Mouse (Mus musculus) midbrain, embryonic 15.5 days (tissue): ENCODE results near the gene Pdlim3. TPM values are rescaled to one million over a fixed set of nuclear protein-coding genes. Genes with fewer than 3 reads are reported as not detected.
"Not testable (repeated sequence)": the region's sequence is repeated elsewhere in the genome, so short reads cannot be mapped to it uniquely, and the experiment has no call there.

Experiments used
- ATAC-seq: fragments of 200-750 bp; cut with Nextera tagmentation; replicated peaks from 2 replicates; pipeline ENCODE4 v1.8.0; 2017; ENCODE audit warnings: moderate TSS enrichment
- H3K27ac ChIP-seq: fragments of 300-500 bp; sonication (generic); 2 replicates; pipeline ENCODE4 v1.5.1; 2015; ENCODE audit warnings: mild to moderate bottlenecking, inconsistent platforms
- H3K27me3 ChIP-seq: fragments of 300-500 bp; sonication (generic); replicated peaks from 2 replicates; pipeline ENCODE4 v1.6.1; 2015; ENCODE audit warnings: inconsistent platforms
- H3K36me3 ChIP-seq: fragments of 300-500 bp; sonication (generic); replicated peaks from 2 replicates; pipeline ENCODE4 v1.6.1; 2015; ENCODE audit warnings: inconsistent platforms
- H3K4me1 ChIP-seq: fragments of 300-500 bp; sonication (generic); 2 replicates; pipeline ENCODE4 v1.6.1; 2015; ENCODE audit warnings: inconsistent platforms
- H3K4me2 ChIP-seq: fragments of 300-500 bp; sonication (generic); 2 replicates; pipeline ENCODE4 v1.6.1; 2015; ENCODE audit warnings: inconsistent platforms, mild to moderate bottlenecking, moderate library complexity
- H3K4me3 ChIP-seq: fragments of 300-500 bp; sonication (generic); 2 replicates; pipeline ENCODE4 v1.5.1; 2015; ENCODE audit warnings: mild to moderate bottlenecking, inconsistent platforms
- H3K9ac ChIP-seq: fragments of 300-500 bp; sonication (generic); 2 replicates; pipeline ENCODE4 v1.6.1; 2015; ENCODE audit warnings: mild to moderate bottlenecking, inconsistent platforms
- H3K9me3 ChIP-seq: fragments of 300-500 bp; sonication (generic); 2 replicates; pipeline ENCODE4 v1.6.1; 2016; ENCODE audit warnings: inconsistent platforms
- WGBS: fragments of 180-500 bp; shearing (Covaris S2); methylation state at CpG from one replicate; pipeline ENCODE4 v1.1.7; 2015; ENCODE audit warnings: mixed read lengths; 5-methylcytosine and 5-hydroxymethylcytosine counted together
- polyA plus RNA-seq: library from polyadenylated mRNA; unstranded; fragments of >200 nt; fragmentation: Nextera tagmentation; extraction: Ambion mirVana; gene quantifications from 2 replicates; pipeline ENCODE4 v1.2.1, GENCODE M21; 2015

Gene Pdlim3
- 21.2 and 25.9 TPM in 2 replicates for polyA plus RNA-seq

DNA sequence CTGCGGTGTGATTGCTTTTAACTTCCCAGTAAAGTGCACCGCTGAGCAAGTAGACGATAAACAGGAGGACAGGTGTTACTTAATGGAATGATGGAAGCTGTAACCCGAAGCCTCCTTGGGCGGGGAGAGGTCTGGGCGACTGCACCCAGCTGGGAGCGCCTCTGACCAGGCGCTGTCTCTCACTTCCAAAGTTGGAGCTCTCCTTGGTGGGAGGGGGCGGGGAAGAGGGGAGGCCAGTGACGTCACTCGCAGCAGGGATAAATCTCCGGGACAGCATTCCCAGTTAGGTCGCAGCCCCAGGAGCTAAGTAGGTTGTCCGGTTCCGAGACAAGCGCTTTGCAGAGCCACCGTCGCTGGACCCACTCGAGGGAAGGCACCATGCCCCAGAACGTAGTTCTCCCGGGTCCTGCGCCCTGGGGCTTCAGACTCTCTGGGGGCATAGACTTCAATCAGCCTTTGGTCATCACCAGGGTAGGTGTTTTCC, at the start of gene Pdlim3:
Pdlim3 (plus strand) TSS at position 260 of the 484 bp plus-strand sequence.
- Histone ChIP-seq H3K9ac (peak within 1 kb of the TSS; percentile 21; the same call in 1 of the 2 replicates), H3K4me1 (peaks cover 15% of the 10 kb centered on the region), H3K27ac (no peak within 1 kb of the TSS), H3K4me3 (peak within 1 kb of the TSS; percentile 38), H3K36me3 (no peaks in the 10 kb centered on the region), H3K27me3 (peaks cover 5% of the 10 kb centered on the region; the same call in 1 of the 2 replicates), H3K4me2 (peak within 1 kb of the TSS; percentile 90), H3K9me3 (no peaks in the 10 kb centered on the region)
- 2% methylated on average over 22 of the region's 22 CpGs for WGBS
- ATAC-seq = peak; percentile 75

DNA sequence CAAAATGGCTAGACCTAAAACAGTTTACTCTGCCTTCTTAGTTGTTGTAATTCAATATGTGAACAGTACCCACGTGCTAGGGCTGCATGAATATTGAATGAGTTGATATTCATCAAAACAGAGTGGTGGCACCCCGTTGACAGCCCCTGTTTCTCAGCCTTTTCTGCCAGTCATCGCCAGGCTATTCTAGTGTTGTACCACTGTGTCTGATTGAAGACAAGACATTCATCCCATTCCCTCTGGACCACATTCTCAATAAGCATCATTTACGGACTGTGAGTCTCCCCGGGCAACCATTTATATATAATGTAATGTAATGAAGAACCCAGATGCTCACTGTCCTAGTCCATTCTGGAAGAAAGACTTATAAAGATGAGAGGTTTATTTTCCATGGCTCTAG, 42.0 kb upstream of the Pdlim3 start:
- H3K4me3 ChIP-seq = no peak overlapping the region
- H3K4me2 ChIP-seq = no peak overlapping the region
- ATAC-seq = no peak
- WGBS = 61% methylated on average over 5 of the region's 5 CpGs
- H3K27me3 ChIP-seq = no peaks in the 10 kb centered on the region
- no peaks in the 10 kb centered on the region for H3K9me3 ChIP-seq
- H3K36me3 ChIP-seq = no peaks in the 10 kb centered on the region
- H3K4me1 ChIP-seq = peaks cover 6% of the 10 kb centered on the region; the same call in 1 of the 2 replicates
- H3K9ac ChIP-seq = no peak overlapping the region
- H3K27ac ChIP-seq = no peak overlapping the region

DNA sequence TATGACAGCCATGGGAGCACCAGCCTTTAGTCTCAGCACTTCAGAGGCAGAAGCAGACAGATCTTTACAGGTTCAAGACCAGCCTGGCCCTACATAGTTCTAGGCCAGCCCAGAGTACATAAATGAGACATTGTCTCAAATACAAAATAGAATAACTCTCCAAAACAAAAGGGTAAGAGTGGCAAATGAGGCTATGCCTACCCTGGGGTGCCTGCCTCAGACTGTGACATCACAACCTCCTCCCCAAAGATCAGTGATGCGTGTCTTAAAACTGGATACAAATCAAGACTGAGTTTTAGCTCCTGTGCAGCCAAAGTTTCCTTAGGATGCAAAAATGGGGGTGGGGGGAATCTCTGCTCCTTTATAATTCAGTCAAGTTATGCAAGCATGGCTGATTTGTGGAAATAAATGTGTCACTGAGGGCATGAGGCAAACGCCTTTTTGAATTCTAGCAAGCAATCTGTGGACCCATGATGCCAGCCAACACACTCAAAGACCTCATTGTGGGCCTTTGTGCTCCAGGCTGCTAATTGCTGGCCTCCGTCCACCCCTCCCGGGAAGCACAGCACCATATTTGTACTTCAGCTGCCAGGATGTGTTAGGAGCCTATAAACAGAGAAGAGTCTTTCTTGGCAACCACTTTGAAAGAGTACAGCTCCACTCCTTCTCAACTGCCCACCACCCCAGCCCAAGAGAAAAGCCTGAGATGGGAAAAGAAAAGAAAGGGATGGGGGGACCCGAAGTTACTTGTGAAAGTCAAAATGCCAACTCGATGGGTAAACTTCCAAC, 41.0 kb upstream of the Pdlim3 start:
- ATAC-seq = peak; percentile 79
- Histone ChIP-seq H3K9ac (no peak overlapping the region), H3K36me3 (no peaks in the 10 kb centered on the region), H3K4me2 (no peak overlapping the region), H3K27me3 (no peaks in the 10 kb centered on the region), H3K4me3 (no peak overlapping the region), H3K27ac (no peak overlapping the region), H3K9me3 (no peaks in the 10 kb centered on the region), H3K4me1 (peaks cover 6% of the 10 kb centered on the region; the same call in 1 of the 2 replicates)
- 58% methylated on average over 6 of the region's 6 CpGs for WGBS

DNA sequence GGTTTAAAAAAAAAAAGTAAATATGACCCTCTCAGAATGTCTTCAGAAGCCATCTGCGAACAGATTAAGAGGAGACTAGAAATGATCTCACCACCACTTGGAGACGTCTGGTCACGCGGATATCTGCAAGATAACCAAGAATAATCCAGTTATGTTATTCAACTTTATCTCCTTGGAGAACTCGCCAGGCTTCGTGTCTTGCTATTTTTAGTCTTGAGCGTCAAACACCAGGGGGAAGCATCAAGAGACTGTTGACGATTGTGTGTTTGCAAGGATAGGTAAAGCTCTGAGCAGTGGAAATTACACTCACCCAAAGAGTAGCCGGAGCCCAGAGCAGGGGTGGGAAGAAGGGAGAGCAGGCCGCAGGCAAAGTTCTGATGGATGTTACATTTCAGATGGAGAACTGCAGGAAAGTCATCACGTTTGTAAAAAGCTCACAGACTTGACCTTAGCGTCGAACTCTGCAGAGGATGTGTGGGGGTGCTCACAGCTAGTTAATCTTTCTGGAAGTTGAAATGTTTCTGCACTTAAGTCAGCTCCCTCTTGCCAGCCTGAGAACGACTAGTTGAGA, 40.3 kb upstream of the Pdlim3 start:
- no peak overlapping the region for H3K27ac ChIP-seq
- no peaks in the 10 kb centered on the region for H3K36me3 ChIP-seq
- H3K4me2 ChIP-seq = no peak overlapping the region
- no peaks in the 10 kb centered on the region for H3K27me3 ChIP-seq
- 56% methylated on average over 14 of the region's 14 CpGs for WGBS
- H3K4me3 ChIP-seq = no peak overlapping the region
- H3K9ac ChIP-seq = no peak overlapping the region
- no peaks in the 10 kb centered on the region for H3K9me3 ChIP-seq
- no peak; the same call in 1 of the 2 replicates for ATAC-seq
- H3K4me1 ChIP-seq = peaks cover 6% of the 10 kb centered on the region; the same call in 1 of the 2 replicates

DNA sequence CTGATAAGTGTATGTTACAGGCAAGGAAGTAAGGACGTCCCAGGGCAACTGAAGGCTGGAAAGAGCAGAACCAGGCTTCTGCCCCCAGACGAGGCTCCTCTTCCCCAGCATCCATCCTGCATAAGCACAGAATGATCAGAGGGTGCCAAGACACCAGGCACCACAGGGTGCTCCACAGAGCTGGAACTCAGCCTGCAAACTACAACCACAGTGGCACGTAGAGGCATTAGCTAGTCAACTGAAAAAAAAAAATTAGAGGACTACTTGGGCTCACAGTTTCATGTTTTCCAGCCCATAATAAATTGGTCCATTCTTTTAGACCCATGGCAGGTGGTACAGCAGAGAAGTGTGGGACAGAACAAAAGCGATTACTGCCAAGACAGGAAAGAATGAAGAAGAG, 39.4 kb upstream of the Pdlim3 start:
- no peak overlapping the region for H3K27ac ChIP-seq
- ATAC-seq = 0 out of 2 replicates have a peak, but pooled peaks have one; percentile 22

DNA sequence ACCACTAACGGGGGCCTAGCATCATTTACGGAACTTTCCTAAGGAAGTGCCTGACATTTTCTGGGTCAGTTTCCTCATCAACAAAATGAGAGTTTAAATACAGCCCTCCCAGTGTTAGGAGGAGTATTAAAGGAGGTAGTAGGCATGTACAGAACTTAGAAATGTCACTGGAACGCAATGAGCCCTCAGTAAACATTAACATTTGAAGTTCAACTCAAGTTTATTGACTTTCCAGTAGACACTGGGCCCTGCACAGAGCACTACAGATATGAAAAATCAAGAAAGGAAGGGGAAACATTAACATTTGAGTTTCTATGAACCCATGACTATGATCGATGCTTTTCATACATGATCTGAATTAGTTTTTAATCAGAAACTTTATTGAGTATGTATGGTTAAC, 30.1 kb upstream of the Pdlim3 start:
- H3K4me1 ChIP-seq = peaks cover 3% of the 10 kb centered on the region; the same call in 1 of the 2 replicates
- no peak overlapping the region for H3K27ac ChIP-seq
- no peaks in the 10 kb centered on the region for H3K27me3 ChIP-seq
- no peak overlapping the region for H3K9ac ChIP-seq
- ATAC-seq = no peak
- no peaks in the 10 kb centered on the region for H3K36me3 ChIP-seq
- H3K9me3 ChIP-seq = no peaks in the 10 kb centered on the region
- H3K4me2 ChIP-seq = no peak overlapping the region
- WGBS = 92% methylated on average over 4 of the region's 4 CpGs
- H3K4me3 ChIP-seq = no peak overlapping the region

More for the DNA sequence above, 39.4 kb upstream of the Pdlim3 start:
- H3K36me3 ChIP-seq = no peaks in the 10 kb centered on the region
- no peak overlapping the region for H3K9ac ChIP-seq
- 64% methylated on average over 4 of the region's 4 CpGs for WGBS
- H3K4me2 ChIP-seq = no peak overlapping the region
- no peak overlapping the region for H3K4me3 ChIP-seq
- H3K4me1 ChIP-seq = peaks cover 6% of the 10 kb centered on the region; the same call in 1 of the 2 replicates
- no peaks in the 10 kb centered on the region for H3K27me3 ChIP-seq
- H3K9me3 ChIP-seq = no peaks in the 10 kb centered on the region

DNA sequence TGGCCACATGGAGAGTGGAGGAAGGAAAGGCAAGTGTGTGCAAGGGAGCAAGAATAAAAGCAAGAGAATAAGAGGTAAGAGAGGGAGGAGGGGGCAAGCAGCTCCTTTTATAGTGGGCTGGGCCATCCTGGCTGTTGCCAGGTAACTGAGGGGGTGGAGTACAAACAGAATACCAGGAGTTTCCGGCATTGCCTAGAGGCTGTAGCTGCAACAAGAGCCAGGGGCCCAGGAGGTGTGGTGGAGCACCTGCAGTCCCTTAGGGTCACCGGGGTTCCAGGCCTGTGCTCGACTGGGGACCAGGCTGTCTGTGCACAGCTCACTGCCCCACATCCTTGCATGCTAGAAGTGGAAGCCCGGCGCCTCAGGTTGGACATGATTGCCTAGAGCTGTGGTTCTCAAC, 27.5 kb upstream of the Pdlim3 start:
- no peaks in the 10 kb centered on the region for H3K36me3 ChIP-seq
- no peak overlapping the region for H3K9ac ChIP-seq
- no peak overlapping the region for H3K4me2 ChIP-seq
- WGBS = 49% methylated on average over 5 of the region's 5 CpGs
- H3K27ac ChIP-seq = no peak overlapping the region
- no peak overlapping the region for H3K4me3 ChIP-seq
- H3K9me3 ChIP-seq = no peaks in the 10 kb centered on the region
- no peaks in the 10 kb centered on the region for H3K27me3 ChIP-seq
- peaks cover 3% of the 10 kb centered on the region; the same call in 1 of the 2 replicates for H3K4me1 ChIP-seq
- ATAC-seq = no peak

DNA sequence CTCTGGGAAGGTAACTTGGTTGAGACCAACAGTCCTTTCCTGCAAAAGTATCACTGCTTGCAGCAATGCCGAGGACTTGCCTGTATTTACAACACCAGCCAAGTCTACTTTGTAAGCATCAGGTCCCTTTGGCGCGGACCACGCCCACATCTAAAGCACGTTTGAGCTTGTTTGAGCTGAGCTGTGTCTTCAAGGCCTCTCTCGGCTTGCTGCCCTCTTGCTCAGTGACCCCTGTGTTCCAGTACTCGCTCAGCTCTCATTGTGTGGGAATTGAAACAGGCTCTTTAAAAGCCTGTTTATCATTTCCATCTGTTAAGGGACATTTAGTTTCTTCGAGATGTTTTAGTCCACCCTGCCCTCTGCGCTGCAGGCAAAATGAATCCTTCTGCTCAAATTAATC, 26.9 kb upstream of the Pdlim3 start:
- Histone ChIP-seq H3K4me2 (no peak overlapping the region), H3K36me3 (no peaks in the 10 kb centered on the region), H3K4me1 (peaks cover 3% of the 10 kb centered on the region; the same call in 1 of the 2 replicates), H3K4me3 (no peak overlapping the region), H3K9me3 (no peaks in the 10 kb centered on the region), H3K9ac (no peak overlapping the region), H3K27me3 (no peaks in the 10 kb centered on the region), H3K27ac (no peak overlapping the region)
- 41% methylated on average over 9 of the region's 9 CpGs for WGBS
- ATAC-seq = no peak

DNA sequence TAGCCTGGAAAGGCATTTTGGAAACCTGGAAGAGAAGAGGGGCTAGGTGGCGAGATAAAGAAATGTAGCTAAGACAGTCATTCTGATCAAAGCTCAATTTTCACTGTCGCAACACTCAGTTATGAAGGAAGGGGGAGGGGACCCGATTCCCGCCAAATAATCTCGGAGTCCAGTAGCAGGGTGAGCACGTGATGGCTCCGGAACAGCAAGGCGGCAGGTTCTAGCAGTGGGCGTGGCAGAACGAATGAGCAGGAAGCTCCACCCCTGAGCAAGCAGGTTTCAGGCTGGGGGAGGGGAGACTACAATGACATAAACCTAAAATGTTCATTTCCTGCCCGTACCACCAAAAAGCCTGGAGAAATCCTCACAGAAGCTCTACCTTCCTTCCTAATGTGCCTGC, 13.7 kb upstream of the Pdlim3 start:
- not testable (repeated sequence) for H3K36me3 ChIP-seq, H3K9me3 ChIP-seq, ATAC-seq, H3K4me3 ChIP-seq, H3K4me2 ChIP-seq, H3K27ac ChIP-seq, H3K27me3 ChIP-seq, H3K9ac ChIP-seq
- peaks cover 11% of the 10 kb centered on the region for H3K4me1 ChIP-seq
- 88% methylated on average over 11 of the region's 11 CpGs for WGBS

DNA sequence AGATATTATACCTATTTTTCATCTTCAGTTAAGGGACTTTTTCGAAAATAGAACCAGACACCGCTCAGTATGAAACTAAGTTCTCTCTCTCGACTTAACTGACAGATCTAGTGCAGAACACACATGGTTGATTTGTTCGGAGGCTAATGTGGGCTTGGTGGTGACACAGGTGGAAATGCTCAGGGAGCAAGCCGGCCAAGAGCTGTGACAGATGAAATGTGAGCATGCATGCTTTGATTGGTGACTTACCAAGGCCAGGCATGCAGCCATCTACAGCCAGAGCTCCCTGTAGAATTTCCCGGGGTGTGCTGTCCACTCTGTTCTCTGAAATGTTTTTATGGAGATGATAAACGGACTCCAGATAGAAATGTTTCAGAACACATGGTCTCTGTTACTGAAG, 13.2 kb upstream of the Pdlim3 start:
- H3K9ac ChIP-seq = no peak overlapping the region
- peaks cover 11% of the 10 kb centered on the region for H3K4me1 ChIP-seq
- no peaks in the 10 kb centered on the region for H3K36me3 ChIP-seq
- ATAC-seq = no peak
- H3K9me3 ChIP-seq = no peaks in the 10 kb centered on the region
- WGBS = 88% methylated on average over 7 of the region's 7 CpGs
- no peak overlapping the region for H3K4me3 ChIP-seq
- no peak overlapping the region for H3K4me2 ChIP-seq
- H3K27me3 ChIP-seq = no peaks in the 10 kb centered on the region
- H3K27ac ChIP-seq = no peak overlapping the region

DNA sequence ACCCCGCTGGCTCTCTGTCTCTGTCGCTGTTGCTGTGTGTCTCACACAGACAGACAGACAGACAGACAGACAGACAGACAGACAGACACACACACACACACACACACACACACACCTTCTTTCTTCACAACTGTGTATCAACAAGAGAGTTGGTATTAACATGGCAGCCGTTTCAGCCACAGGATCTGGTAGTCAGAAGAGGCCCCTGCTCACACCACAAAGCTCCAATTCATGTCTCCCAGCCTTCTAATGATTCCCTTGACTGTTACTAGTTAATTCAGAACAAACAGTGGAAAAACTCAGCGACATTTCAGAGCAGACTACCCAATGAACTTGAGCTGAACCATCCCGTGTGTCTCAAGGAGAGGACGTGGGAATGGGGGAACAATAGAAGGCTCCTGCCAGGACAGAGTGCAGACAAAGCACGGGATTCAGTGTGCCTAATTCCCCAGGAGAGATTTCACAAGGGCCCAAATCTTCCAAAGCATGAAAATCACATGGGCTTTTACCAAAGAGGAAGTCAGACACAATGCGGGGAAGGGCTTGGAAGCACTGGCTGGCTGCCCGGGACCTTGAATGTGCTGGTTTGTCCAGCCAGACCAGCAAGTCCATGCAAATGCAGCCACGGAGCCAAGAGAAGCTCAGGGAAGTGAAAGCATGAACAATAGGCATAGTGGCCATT, 10.2 kb upstream of the Pdlim3 start:
- H3K27me3 ChIP-seq = no peaks in the 10 kb centered on the region
- H3K4me1 ChIP-seq = peaks cover 11% of the 10 kb centered on the region
- peak overlapping the region; percentile 19; the same call in 1 of the 2 replicates for H3K4me2 ChIP-seq
- H3K9ac ChIP-seq = no peak overlapping the region
- H3K4me3 ChIP-seq = no peak overlapping the region
- H3K36me3 ChIP-seq = no peaks in the 10 kb centered on the region
- 11% methylated on average over 10 of the region's 10 CpGs for WGBS
- ATAC-seq = peak; percentile 88
- H3K27ac ChIP-seq = peak overlapping the region; percentile 74
- H3K9me3 ChIP-seq = no peaks in the 10 kb centered on the region

DNA sequence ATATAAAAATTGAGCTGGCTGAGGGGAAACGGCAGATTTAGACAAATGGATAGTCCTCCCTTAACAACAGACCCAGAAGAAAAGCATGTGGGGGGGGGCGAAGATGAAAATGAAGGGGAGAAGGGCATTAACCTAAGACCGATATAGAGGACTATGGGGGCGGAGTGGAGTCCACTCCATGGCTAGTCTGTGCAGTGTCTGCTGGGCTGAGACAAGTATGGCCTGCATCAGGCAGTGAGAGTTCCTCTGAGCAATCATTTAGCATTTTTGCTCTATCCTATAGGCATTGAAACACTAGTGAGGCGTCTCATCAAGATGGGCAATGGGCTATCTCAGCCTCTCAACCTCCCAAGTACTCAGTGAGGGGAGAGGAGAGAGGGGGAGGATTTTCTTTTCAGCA, 8.9 kb upstream of the Pdlim3 start:
- H3K27ac ChIP-seq = no peak overlapping the region
- no peaks in the 10 kb centered on the region for H3K9me3 ChIP-seq
- H3K9ac ChIP-seq = no peak overlapping the region
- no peaks in the 10 kb centered on the region for H3K27me3 ChIP-seq
- ATAC-seq = peak; percentile 24; the same call in 1 of the 2 replicates
- H3K4me2 ChIP-seq = no peak overlapping the region
- no peak overlapping the region for H3K4me3 ChIP-seq
- H3K36me3 ChIP-seq = no peaks in the 10 kb centered on the region
- WGBS = 46% methylated on average over 5 of the region's 5 CpGs
- H3K4me1 ChIP-seq = peaks cover 11% of the 10 kb centered on the region
